Mouse (Mus musculus) c-Kit-positive CD71-positive TER-119-negative erythroid progenitor cells, embryonic 14.5 days (primary cell): ENCODE data around the gene Gm49366.
A peak's percentile ranks its signal among the peaks of the same experiment; 100 is the strongest.
"Not testable (repeated sequence)": the region's sequence is repeated elsewhere in the genome, so short reads cannot be mapped to it uniquely, and the experiment has no call there.

Experiments used
- DNase-seq: peaks from one replicate; pipeline ENCODE4 v3.0.0-alpha.2; 2013; ENCODE audit warnings: low read depth

Gm49366 gene

GRCm38 (mm10) chr12:84032854-84033253 is 5.9 kb upstream of the Gm49366 start:
- DNase-seq: no peak

GRCm38 (mm10) chr12:84033302-84033701 is 5.4 kb upstream of the Gm49366 start:
- not testable (repeated sequence) for DNase-seq

- no peak for DNase-seq
Measured at GRCm38 (mm10) chr12:84034108-84034507, 4.6 kb upstream of the Gm49366 start.

GRCm38 (mm10) chr12:84038241-84038640 is 494 bp upstream of the Gm49366 start, which contains the start of gene Acot4:
Acot4 (plus strand) TSS chr12:84038379.
- not testable (repeated sequence) for DNase-seq

GRCm38 (mm10) chr12:84042248-84042647 is 3.5 kb downstream of the Gm49366 start:
- no peak for DNase-seq

GRCm38 (mm10) chr12:84044045-84044444 is 5.3 kb downstream of the Gm49366 start:
- DNase-seq: no peak

GRCm38 (mm10) chr12:84046906-84047305 is 8.2 kb downstream of the Gm49366 start:
- DNase-seq: no peak

GRCm38 (mm10) chr12:84050744-84051143 is 12.0 kb downstream of the Gm49366 start:
- not testable (repeated sequence) for DNase-seq

GRCm38 (mm10) chr12:84051937-84052474 is 13.3 kb downstream of the Gm49366 start, which contains the start of gene Acot3:
Acot3 (plus strand) TSS chr12:84052144.
- DNase-seq: no peak

GRCm38 (mm10) chr12:84052609-84053008 is 13.9 kb downstream of the Gm49366 start:
- DNase-seq: no peak

- DNase-seq: no peak
Measured at GRCm38 (mm10) chr12:84053173-84053572, 14.4 kb downstream of the Gm49366 start.

- DNase-seq: no peak
Measured at GRCm38 (mm10) chr12:84053679-84054391, 15.1 kb downstream of the Gm49366 start.

GRCm38 (mm10) chr12:84060946-84061345 is 22.2 kb downstream of the Gm49366 start:
- DNase-seq: peak; percentile 44

- no peak for DNase-seq
Measured at GRCm38 (mm10) chr12:84062336-84062735, 23.6 kb downstream of the Gm49366 start.

GRCm38 (mm10) chr12:84063228-84063627 is 24.5 kb downstream of the Gm49366 start:
- peak; percentile 20 for DNase-seq

- no peak for DNase-seq
Measured at GRCm38 (mm10) chr12:84063833-84064232, 25.1 kb downstream of the Gm49366 start.

- DNase-seq: no peak
Measured at GRCm38 (mm10) chr12:84064621-84065020, 25.9 kb downstream of the Gm49366 start.

GRCm38 (mm10) chr12:84067752-84068151 is 29.0 kb downstream of the Gm49366 start:
- DNase-seq: no peak

GRCm38 (mm10) chr12:84068296-84068695 is 29.6 kb downstream of the Gm49366 start:
- DNase-seq: no peak

GRCm38 (mm10) chr12:84068986-84069385 is 30.3 kb downstream of the Gm49366 start, which contains the start of gene Acot5:
Acot5 (plus strand) TSS chr12:84069325.
- DNase-seq: no peak

GRCm38 (mm10) chr12:84069582-84069981 is 30.8 kb downstream of the Gm49366 start:
- DNase-seq: not testable (repeated sequence)

GRCm38 (mm10) chr12:84071696-84072095 is 33.0 kb downstream of the Gm49366 start:
- no peak for DNase-seq

GRCm38 (mm10) chr12:84077371-84077990 is 38.7 kb downstream of the Gm49366 start:
- no peak for DNase-seq
